Mouse (Mus musculus) hindbrain, embryonic 12.5 days (tissue): ENCODE data around the gene Tec. TPM values are rescaled to one million over a fixed set of nuclear protein-coding genes. Genes with fewer than 3 reads are reported as not detected.

Experiments used
- ATAC-seq: fragments of 200-750 bp; cut with Nextera tagmentation; 2 replicates; pipeline ENCODE4 v1.8.0; 2017; ENCODE audit warnings: moderate TSS enrichment; ENCODE audit not compliant: low FRiP score
- H3K27ac ChIP-seq: fragments of 300-500 bp; sonication (generic); 2 replicates; pipeline ENCODE4 v1.5.1; 2016; ENCODE audit warnings: mild to moderate bottlenecking
- H3K27me3 ChIP-seq: fragments of 300-500 bp; sonication (generic); 2 replicates; pipeline ENCODE4 v1.6.1; 2016; ENCODE audit warnings: mild to moderate bottlenecking
- H3K36me3 ChIP-seq: fragments of 300-500 bp; sonication (generic); 2 replicates; pipeline ENCODE4 v1.6.1; 2016; ENCODE audit warnings: mild to moderate bottlenecking
- H3K4me1 ChIP-seq: fragments of 300-500 bp; sonication (generic); 2 replicates; pipeline ENCODE4 v1.6.1; 2016
- H3K4me2 ChIP-seq: fragments of 300-500 bp; sonication (generic); replicated peaks from 2 replicates; pipeline ENCODE4 v1.6.1; 2016; ENCODE audit warnings: mild to moderate bottlenecking
- H3K4me3 ChIP-seq: fragments of 300-500 bp; sonication (generic); 2 replicates; pipeline ENCODE4 v1.5.1; 2016; ENCODE audit warnings: mild to moderate bottlenecking
- H3K9ac ChIP-seq: fragments of 300-500 bp; sonication (generic); 2 replicates; pipeline ENCODE4 v1.6.1; 2016; ENCODE audit warnings: mild to moderate bottlenecking, moderate library complexity
- H3K9me3 ChIP-seq: fragments of 300-500 bp; sonication (generic); replicated peaks from 2 replicates; pipeline ENCODE4 v1.6.1; 2016; ENCODE audit warnings: mild to moderate bottlenecking
- WGBS: fragments of 180-500 bp; shearing (Covaris S2); methylation state at CpG from one replicate; pipeline ENCODE4 v1.1.7; 2016; 5-methylcytosine and 5-hydroxymethylcytosine counted together
- polyA plus RNA-seq: library from polyadenylated mRNA; unstranded; fragments of >200 nt; fragmentation: Nextera tagmentation; extraction: Ambion mirVana; gene quantifications from 2 replicates; pipeline ENCODE4 v1.2.1, GENCODE M21; 2016

The Tec gene
- polyA plus RNA-seq, 1 experiment from 2014 or later: 6.5 TPM

DNA sequence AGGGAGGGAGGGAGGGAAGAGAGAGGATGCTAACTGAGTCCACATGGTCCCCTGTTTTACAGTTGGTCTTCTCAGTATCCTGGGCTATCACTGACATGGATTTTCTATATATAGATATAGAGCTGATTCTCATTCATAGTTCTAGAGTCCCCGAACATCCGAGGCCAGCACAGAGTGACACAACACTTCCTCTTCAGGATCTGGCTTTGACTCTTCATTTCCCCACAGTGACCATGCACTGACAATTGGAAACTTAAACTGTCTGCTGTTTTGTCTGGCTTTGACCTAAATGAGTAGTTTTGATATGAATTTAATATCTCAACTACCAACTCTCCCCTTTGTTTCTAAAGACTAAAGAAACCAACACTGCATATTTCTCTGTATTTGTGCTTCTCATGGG is 144.9 kb downstream of the Tec start:
- H3K9ac ChIP-seq: no peak overlapping the region

DNA sequence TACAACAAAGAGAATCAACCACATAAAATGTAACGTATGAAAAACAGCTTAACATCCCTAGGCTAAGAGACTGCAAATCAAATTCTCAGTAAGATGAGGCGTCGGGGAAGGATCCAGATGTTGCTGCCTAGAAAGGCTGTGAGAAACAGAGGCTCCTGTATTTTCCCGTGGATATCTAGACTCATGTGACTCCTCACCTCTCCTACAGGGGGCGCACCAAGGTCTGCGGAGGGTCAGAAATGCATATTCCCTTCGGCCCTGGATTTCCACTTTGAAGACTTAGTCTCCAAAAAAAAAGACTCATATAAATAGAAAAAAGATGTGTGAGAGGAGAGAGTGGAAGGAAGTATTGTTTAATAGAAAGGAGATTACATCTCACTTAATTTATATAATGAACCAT is 147.7 kb downstream of the Tec start:
- no peak overlapping the region for H3K9ac ChIP-seq
- ATAC-seq: no peak
- H3K9me3 ChIP-seq: no peaks in the 10 kb centered on the region
- no peak overlapping the region for H3K4me2 ChIP-seq
- H3K36me3 ChIP-seq: no peaks in the 10 kb centered on the region
- H3K4me1 ChIP-seq: no peaks in the 10 kb centered on the region
- no peaks in the 10 kb centered on the region for H3K27me3 ChIP-seq
- 62% methylated on average over 7 of the region's 7 CpGs for WGBS
- no peak overlapping the region for H3K4me3 ChIP-seq
- no peak overlapping the region for H3K27ac ChIP-seq

More for the DNA sequence above, 144.9 kb downstream of the Tec start:
- Histone ChIP-seq H3K36me3 (no peaks in the 10 kb centered on the region), H3K9me3 (no peaks in the 10 kb centered on the region), H3K4me1 (no peaks in the 10 kb centered on the region), H3K4me2 (no peak overlapping the region), H3K4me3 (no peak overlapping the region), H3K27ac (no peak overlapping the region), H3K27me3 (no peaks in the 10 kb centered on the region)
- WGBS: 80% methylated on average over 2 of the region's 2 CpGs
- ATAC-seq: no peak

- H3K4me3 ChIP-seq: no peak overlapping the region
- ATAC-seq: no peak
- WGBS: 26% methylated on average over 4 of the region's 4 CpGs
These were observed 157.6 kb downstream of the Tec start for GRCm38 (mm10) chr5:72710572-72711278.

DNA sequence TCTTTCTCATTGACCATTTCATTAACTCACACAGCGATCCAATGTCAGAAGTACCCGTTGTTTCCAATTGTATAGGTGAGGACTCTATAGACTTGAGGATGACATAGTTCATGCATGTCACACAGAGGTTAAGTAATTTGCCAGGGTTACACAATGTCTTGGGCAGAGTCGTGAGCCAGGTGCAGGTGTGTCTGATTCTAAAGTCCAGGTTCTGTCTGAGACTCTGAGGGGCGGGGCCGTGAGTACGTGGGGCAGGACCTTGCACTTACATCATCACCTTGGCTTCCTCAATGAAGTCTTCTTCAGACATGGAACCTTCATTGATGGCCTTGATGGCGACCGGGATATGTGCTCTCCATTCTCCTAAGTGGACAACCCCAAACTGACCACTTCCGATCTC is 158.3 kb downstream of the Tec start:
- Histone ChIP-seq H3K9ac (no peak overlapping the region), H3K36me3 (no peaks in the 10 kb centered on the region), H3K27me3 (no peaks in the 10 kb centered on the region), H3K4me2 (no peak overlapping the region), H3K4me1 (no peaks in the 10 kb centered on the region), H3K4me3 (no peak overlapping the region), H3K27ac (no peak overlapping the region), H3K9me3 (no peaks in the 10 kb centered on the region)
- 93% methylated on average over 9 of the region's 9 CpGs for WGBS
- no peak for ATAC-seq

More at GRCm38 (mm10) chr5:72710572-72711278, 157.6 kb downstream of the Tec start:
- Histone ChIP-seq H3K27me3 (no peaks in the 10 kb centered on the region), H3K36me3 (no peaks in the 10 kb centered on the region), H3K9ac (no peak overlapping the region), H3K4me2 (no peak overlapping the region), H3K9me3 (no peaks in the 10 kb centered on the region), H3K4me1 (no peaks in the 10 kb centered on the region), H3K27ac (no peak overlapping the region)

DNA sequence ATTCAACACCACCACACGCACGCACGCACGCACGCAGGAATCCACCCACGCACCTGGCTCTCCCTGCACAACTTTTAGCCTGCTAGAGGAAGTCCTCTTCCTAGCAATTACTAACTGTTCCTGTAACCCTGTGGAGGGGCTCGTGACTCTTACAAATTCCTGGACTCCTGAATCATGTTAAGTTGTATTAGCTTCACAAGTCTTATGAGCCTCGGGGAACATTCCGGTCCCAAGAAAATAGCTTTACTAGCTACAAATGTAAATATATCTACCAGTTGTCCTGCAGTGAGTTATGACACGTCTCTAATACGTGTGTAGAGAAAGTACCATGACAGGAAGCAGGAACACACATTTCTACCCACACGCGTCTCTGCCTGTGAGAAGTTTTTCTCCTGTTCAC is 158.8 kb downstream of the Tec start:
- Histone ChIP-seq H3K4me3 (no peak overlapping the region), H3K4me2 (no peak overlapping the region), H3K4me1 (no peaks in the 10 kb centered on the region), H3K36me3 (no peaks in the 10 kb centered on the region), H3K9ac (no peak overlapping the region), H3K27ac (no peak overlapping the region), H3K9me3 (no peaks in the 10 kb centered on the region), H3K27me3 (no peaks in the 10 kb centered on the region)
- no peak for ATAC-seq
- 80% methylated on average over 13 of the region's 13 CpGs for WGBS

GRCm38 (mm10) chr5:72706722-72707121 is 161.6 kb downstream of the Tec start:
- H3K36me3 ChIP-seq: no peaks in the 10 kb centered on the region
- no peak overlapping the region for H3K4me3 ChIP-seq
- H3K9me3 ChIP-seq: no peaks in the 10 kb centered on the region
- H3K9ac ChIP-seq: no peak overlapping the region
- no peak for ATAC-seq
- H3K27ac ChIP-seq: no peak overlapping the region
- WGBS: 67% methylated on average over 10 of the region's 10 CpGs
- no peaks in the 10 kb centered on the region for H3K4me1 ChIP-seq
- no peaks in the 10 kb centered on the region for H3K27me3 ChIP-seq
- peak overlapping the region; percentile 20; the same call in 1 of the 2 replicates for H3K4me2 ChIP-seq

- WGBS: 46% methylated on average over 10 of the region's 10 CpGs
- H3K4me1 ChIP-seq: no peaks in the 10 kb centered on the region
- H3K9ac ChIP-seq: no peak overlapping the region
- H3K9me3 ChIP-seq: peaks cover 3% of the 10 kb centered on the region; the same call in 1 of the 2 replicates
- no peak for ATAC-seq
- H3K36me3 ChIP-seq: no peaks in the 10 kb centered on the region
- H3K4me3 ChIP-seq: no peak overlapping the region
- no peak overlapping the region for H3K27ac ChIP-seq
- no peaks in the 10 kb centered on the region for H3K27me3 ChIP-seq
- peak overlapping the region; percentile 20 for H3K4me2 ChIP-seq
These were observed 162.2 kb downstream of the Tec start for GRCm38 (mm10) chr5:72706095-72706494.

Other genes with a start within 250 kb of the Tec start
- not detected in 2 replicates for gene Cnga1, start 224.2 kb downstream of the Tec start, polyA plus RNA-seq
- 0.62 and 1.5 TPM in 2 replicates for gene Nipal1, start 220.7 kb downstream of the Tec start, polyA plus RNA-seq
- gene Txk, start 115.7 kb downstream of the Tec start, polyA plus RNA-seq: 0.12 TPM in 1 of 2 replicates, not detected in the other
- gene Slain2, start 45.8 kb upstream of the Tec start, polyA plus RNA-seq: 27.7 and 30.9 TPM in 2 replicates
- not detected in 2 replicates for gene Gm10135, start 106.2 kb upstream of the Tec start, polyA plus RNA-seq
- gene Slc10a4, start 138.4 kb upstream of the Tec start, polyA plus RNA-seq: 24.8 and 25.5 TPM in 2 replicates